Mouse (Mus musculus) layer of hippocampus, adult 2 months (tissue): ENCODE measurements around the gene Dnajc24. TPM values are rescaled to one million over a fixed set of nuclear protein-coding genes. Genes with fewer than 3 reads are reported as not detected.

ENCODE experiments used
- DNase-seq, 2 experiments: peaks; one replicate each; pipeline ENCODE4 v3.0.0; 2022; ENCODE audit warnings: low spot score in 2 of 2
- H3K27ac ChIP-seq: fragments of 200-600 bp; 2 replicates; pipeline ENCODE4 v1.8.1; 2022
- H3K4me3 ChIP-seq: fragments of 200-600 bp; 2 replicates; pipeline ENCODE4 v1.8.1; 2022; ENCODE audit warnings: mild to moderate bottlenecking
- CTCF ChIP-seq: fragments of 200-600 bp; conservative IDR thresholded peaks from 2 replicates; pipeline ENCODE4 v1.8.1; 2022; ENCODE audit warnings: antibody characterized with exemption, mild to moderate bottlenecking, moderate library complexity
- microRNA-seq, 2 experiments: library from miRNA; unstranded; fragments of <30 nt; microRNA quantifications; one replicate each; pipeline ENCODE4 v1.2.0; 2021
- total RNA-seq, 2 experiments: library from RNA; stranded (reverse); gene quantifications; 2 replicates each; pipeline ENCODE4 v1.2.3; 2021

The Dnajc24 gene
- total RNA-seq, 2 experiments from 2014 or later: 26.4 to 27.9 TPM

DNA sequence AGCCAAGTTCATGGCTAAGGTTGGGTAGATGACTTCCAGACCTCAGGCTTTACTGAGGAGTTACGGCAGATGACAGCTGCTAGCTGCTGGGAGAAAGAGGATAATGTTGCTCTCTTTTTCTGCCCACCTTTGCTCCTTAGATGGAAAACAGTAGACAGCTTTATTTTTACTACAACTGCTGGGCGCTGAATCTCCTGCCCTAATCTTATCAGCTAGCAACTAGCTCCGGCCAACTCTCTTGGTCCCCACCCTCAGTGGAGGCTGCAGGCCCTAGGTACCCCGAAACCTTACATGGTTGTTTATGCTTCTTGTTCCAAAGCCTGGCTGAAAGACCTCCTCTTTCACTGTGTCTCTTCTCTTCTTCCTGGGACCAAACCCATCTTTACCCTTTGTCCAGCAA is 49.5 kb downstream of the Dnajc24 start:
- Histone ChIP-seq H3K4me3 (no peak overlapping the region), H3K27ac (no peak overlapping the region)
- TF ChIP-seq CTCF: no peak
- no peak for DNase-seq

DNA sequence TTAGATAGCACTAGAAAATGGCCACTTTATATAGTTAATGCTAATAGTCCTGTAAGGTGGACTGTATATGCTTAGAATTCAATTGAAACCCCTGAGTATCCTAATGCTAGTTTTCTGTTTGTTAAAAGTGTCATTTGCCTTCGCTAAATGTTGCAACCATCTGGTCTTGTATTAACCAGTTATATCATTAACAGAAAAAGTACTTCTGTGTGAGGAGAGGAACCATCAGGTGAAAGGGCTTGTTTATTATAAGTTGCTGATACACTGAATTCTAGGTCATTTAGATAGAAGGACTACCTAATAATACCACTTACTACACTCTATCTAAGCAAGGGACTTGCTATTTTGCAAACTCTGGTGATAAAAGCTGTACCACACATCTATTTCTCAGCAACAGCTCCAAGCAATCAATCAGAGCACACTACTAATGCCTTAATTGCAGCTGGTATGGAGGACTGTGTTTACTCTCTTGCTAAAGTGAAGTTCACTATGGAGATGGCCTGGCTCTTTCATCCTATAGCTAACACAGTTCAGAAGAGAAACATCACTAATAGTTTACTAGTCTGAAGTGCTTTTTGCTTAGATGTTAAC is 51.9 kb downstream of the Dnajc24 start:
- DNase-seq: no peak
- Histone ChIP-seq H3K27ac (no peak overlapping the region), H3K4me3 (no peak overlapping the region)
- TF ChIP-seq CTCF: no peak

DNA sequence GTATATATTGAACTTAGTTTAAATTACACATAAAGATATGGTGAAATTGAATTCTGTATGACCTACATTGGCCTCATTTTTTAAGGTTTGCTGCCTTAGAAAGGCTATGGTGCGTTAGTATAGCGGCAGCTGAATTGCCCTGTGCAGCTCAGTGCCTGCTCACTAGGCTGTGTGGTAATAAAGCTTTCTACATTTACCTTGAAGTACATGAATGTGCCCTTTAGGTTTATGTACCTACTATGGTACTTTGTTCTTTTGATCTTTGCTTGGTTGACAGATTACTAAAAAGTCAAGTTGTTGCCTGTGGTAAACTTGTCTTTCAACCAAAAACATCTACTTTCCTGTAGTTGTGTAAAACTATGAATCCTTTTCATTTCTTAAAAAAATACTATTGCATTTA is 53.2 kb downstream of the Dnajc24 start:
- Histone ChIP-seq H3K27ac (no peak overlapping the region), H3K4me3 (no peak overlapping the region)
- TF ChIP-seq CTCF: no peak
- no peak for DNase-seq

DNA sequence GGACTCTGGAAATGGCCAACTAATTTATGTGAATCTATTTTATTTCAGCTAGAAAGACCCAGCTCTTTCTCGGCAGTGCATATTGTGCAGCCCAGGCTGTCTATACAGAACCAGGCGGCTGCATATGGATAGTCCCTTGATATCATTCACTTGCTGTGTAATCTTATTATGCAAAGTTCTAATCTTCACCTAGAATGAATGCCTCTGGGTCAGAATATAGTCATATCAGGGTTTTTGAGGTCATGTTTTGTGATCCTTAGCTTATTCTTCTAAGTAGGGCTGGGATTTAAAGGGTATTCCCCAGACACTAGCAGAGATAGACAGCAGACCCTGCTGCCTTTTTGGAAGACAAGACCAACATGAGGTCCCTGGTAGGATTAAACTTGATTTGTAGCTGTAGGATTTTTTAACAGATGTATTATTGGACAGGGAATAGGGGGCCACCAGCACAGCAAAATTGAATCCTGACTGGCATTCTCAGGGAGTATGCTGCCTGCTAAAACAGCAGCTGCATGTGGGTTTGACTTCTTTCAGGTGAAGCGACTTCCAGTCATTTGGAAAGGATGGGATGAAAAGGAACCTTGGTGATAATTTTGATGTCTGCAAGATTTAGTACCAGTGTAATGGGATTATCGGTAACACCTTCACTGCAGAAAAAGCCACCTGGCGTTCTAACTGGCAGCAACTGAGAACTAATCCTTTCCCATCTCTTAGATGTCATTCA is 85.6 kb downstream of the Dnajc24 start:
- no peak for TF ChIP-seq CTCF
- no peak overlapping the region for H3K4me3 ChIP-seq
- no peak for DNase-seq
- H3K27ac ChIP-seq: no peak overlapping the region

Small RNA genes within 50 kb of the gene (microRNA-seq; reads per million reads assigned to microRNA genes)
- gene Gm22002: 0 reads per million in 2 experiments

Other genes starting within 250 kb of the Dnajc24 start
- 10 to 100 TPM; 16.5 to 18.9 TPM for gene Elp4, start 99.0 kb downstream of the Dnajc24 start, total RNA-seq
- 10 to 100 TPM; 26.4 to 28.9 TPM for gene Immp1l, start 98.9 kb downstream of the Dnajc24 start, total RNA-seq